Comparison of ENCODE assay signal across 8 mouse cellular contexts in the genomic region with DNA sequence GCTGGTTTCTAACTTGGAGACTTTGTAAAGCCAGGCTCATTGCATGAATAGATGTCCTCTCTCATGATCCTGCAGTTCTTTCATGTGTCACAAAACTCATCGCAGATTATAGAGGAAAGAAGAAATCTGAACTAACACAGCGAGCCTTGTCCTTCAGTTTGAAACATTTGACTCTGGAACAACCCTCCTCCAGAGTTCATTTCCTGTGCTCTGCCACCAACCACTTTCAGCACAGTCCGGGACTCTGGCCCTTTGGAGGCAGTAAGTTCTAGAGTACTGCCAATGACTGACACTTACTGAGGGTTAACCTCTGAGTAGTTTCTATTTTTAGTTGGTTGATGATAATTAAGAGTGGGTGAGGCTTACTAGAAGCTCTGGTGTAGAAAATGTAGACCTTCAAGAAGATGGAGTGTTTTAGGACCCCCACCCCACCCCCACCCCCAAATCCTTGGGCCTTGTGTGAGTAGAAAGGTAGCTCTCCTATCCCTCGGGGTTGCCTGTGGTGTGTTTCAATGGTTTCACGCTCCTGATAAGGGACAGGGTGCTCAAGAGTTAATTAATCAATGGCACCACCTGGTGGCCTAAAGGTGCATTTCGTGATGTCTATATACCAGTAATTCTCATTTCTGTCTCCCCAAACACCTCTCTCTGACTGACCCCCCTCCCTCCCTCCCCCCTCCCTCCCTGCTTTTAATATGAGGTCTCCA. TPM values are rescaled to one million over a fixed set of nuclear protein-coding genes. Genes with fewer than 3 reads are reported as not detected.
DNase-seq lines count a peak whose midpoint lies in the region; ATAC-seq lines count a peak whose summit lies in the region.

No protein-coding gene starts in this region.

- no peak for ATAC-seq in embryonic facial prominence, embryonic 15.5 days (ENCODE audit: insufficient number of reproducible peaks, low FRiP score, low TSS enrichment, low read depth)
- ATAC-seq in limb, embryonic 13.5 days (ENCODE audit: low FRiP score, low read depth): peak; percentile 61; the same call in 1 of the 2 replicates
- peak; percentile 84 for ATAC-seq in midbrain, embryonic 15.5 days (replicated peaks)

- H3K4me3 ChIP-seq in embryonic facial prominence, embryonic 15.5 days (replicated peaks): no peak overlapping the region
- H3K4me3 ChIP-seq in limb, embryonic 13.5 days: no peak overlapping the region
- no peak overlapping the region for H3K4me3 ChIP-seq in midbrain, embryonic 15.5 days

- H3K27ac ChIP-seq in embryonic facial prominence, embryonic 15.5 days (replicated peaks): no peak overlapping the region
- no peak overlapping the region for H3K27ac ChIP-seq in limb, embryonic 13.5 days
- H3K27ac ChIP-seq in midbrain, embryonic 15.5 days: no peak overlapping the region

- H3K9me3 ChIP-seq in embryonic facial prominence, embryonic 15.5 days (replicated peaks): no peaks in the 10 kb centered on the region
- no peaks in the 10 kb centered on the region for H3K9me3 ChIP-seq in limb, embryonic 13.5 days
- no peaks in the 10 kb centered on the region for H3K9me3 ChIP-seq in midbrain, embryonic 15.5 days

- peak; percentile 89 for DNase-seq in 416B (ENCODE audit: low read depth)
- DNase-seq in adrenal gland, postnatal 4 days (ENCODE audit: low spot score in 2 of 2): peak; percentile 26 to 51
- peak; percentile 65 to 83 for DNase-seq in heart, adult 9 months (ENCODE audit: low spot score in 2 of 2)
- peak; percentile 70 to 88 for DNase-seq in kidney, adult 8-10 months
- peak; percentile 35 to 77 for DNase-seq in spleen, adult 18-20 months

- H3K36me3 ChIP-seq in embryonic facial prominence, embryonic 15.5 days: no peaks in the 10 kb centered on the region
- peaks cover 7% of the 10 kb centered on the region for H3K36me3 ChIP-seq in limb, embryonic 13.5 days
- no peaks in the 10 kb centered on the region for H3K36me3 ChIP-seq in midbrain, embryonic 15.5 days (replicated peaks)

- 0 out of 2 replicates have a peak overlapping the region, but pooled peaks have one; percentile 12 for H3K4me2 ChIP-seq in embryonic facial prominence, embryonic 15.5 days (replicated peaks)
- H3K4me2 ChIP-seq in limb, embryonic 13.5 days (replicated peaks): no peak overlapping the region
- no peak overlapping the region for H3K4me2 ChIP-seq in midbrain, embryonic 15.5 days

- peaks cover 5% of the 10 kb centered on the region for H3K4me1 ChIP-seq in embryonic facial prominence, embryonic 15.5 days
- peaks cover 23% of the 10 kb centered on the region for H3K4me1 ChIP-seq in limb, embryonic 13.5 days
- no peaks in the 10 kb centered on the region for H3K4me1 ChIP-seq in midbrain, embryonic 15.5 days

- H3K27me3 ChIP-seq in embryonic facial prominence, embryonic 15.5 days: no peaks in the 10 kb centered on the region
- no peaks in the 10 kb centered on the region for H3K27me3 ChIP-seq in limb, embryonic 13.5 days
- no peaks in the 10 kb centered on the region for H3K27me3 ChIP-seq in midbrain, embryonic 15.5 days (replicated peaks)

- no peak overlapping the region for H3K9ac ChIP-seq in embryonic facial prominence, embryonic 15.5 days
- H3K9ac ChIP-seq in limb, embryonic 13.5 days: 0 out of 2 replicates have a peak overlapping the region, but pooled peaks have one; percentile 8
- no peak overlapping the region for H3K9ac ChIP-seq in midbrain, embryonic 15.5 days

- WGBS in embryonic facial prominence, embryonic 15.5 days: 28% methylated on average over 6 of the region's 6 CpGs
- 32% methylated on average over 6 of the region's 6 CpGs for WGBS in limb, embryonic 13.5 days
- 38% methylated on average over 6 of the region's 6 CpGs for WGBS in midbrain, embryonic 15.5 days

RNA-seq across cellular contexts. Expression of a gene that starts 31.8 kb away (rescaled TPM):
- total RNA-seq in adrenal gland, postnatal 4 days (2021): 10 to 100 TPM; 16.3 to 18.0 TPM
- polyA plus RNA-seq in embryonic facial prominence, embryonic 15.5 days (2015; fragmentation: Nextera tagmentation; extraction: Ambion mirVana): 7.8 and 8.1 TPM in 2 replicates
- 9.9 and 10.0 TPM in 2 replicates for polyA plus RNA-seq in limb, embryonic 13.5 days (2015; fragmentation: Nextera tagmentation; extraction: Ambion mirVana)
- 8.0 and 8.2 TPM in 2 replicates for polyA plus RNA-seq in midbrain, embryonic 15.5 days (2015; fragmentation: Nextera tagmentation; extraction: Ambion mirVana)

Comparison
In these comparisons a context has a peak if more than half of its experiments do, and no peak if none do; other contexts are left out.
1. DNase-seq: peak in every context shown above with its lines; median percentile 89 in 416B; 79 in kidney, adult 8-10 months; 74 in heart, adult 9 months; 56 in spleen, adult 18-20 months; 38 in adrenal gland, postnatal 4 days.